Mouse (Mus musculus) intestine, postnatal 0 days (tissue): ENCODE measurements at regions not wholly inside any gene's neighbourhood (a gene's known extent, or its start where the extent isn't known, plus 50 kb on each side); places are given as distances from the start of the nearest gene placed in this dataset.

Source experiments
- ATAC-seq: fragments of 200-750 bp; cut with Nextera tagmentation; 2 replicates; pipeline ENCODE4 v1.8.0; 2017; ENCODE audit warnings: mild to moderate bottlenecking, moderate TSS enrichment, moderate library complexity
- H3K27ac ChIP-seq: fragments of 300-500 bp; sonication (generic); 2 replicates; pipeline ENCODE4 v1.5.1; 2014; ENCODE audit warnings: mild to moderate bottlenecking, low read depth, low read length, moderate library complexity
- H3K27me3 ChIP-seq: fragments of 300-500 bp; sonication (generic); replicated peaks from 2 replicates; pipeline ENCODE4 v1.6.1; 2014; ENCODE audit warnings: low read length, mixed read lengths; ENCODE audit not compliant: control insufficient read depth, insufficient read depth
- H3K36me3 ChIP-seq: fragments of 300-500 bp; sonication (generic); 2 replicates; pipeline ENCODE4 v1.6.1; 2014; ENCODE audit warnings: mild to moderate bottlenecking, moderate library complexity; ENCODE audit not compliant: control insufficient read depth, insufficient read depth
- H3K4me1 ChIP-seq: fragments of 300-500 bp; sonication (generic); replicated peaks from 2 replicates; pipeline ENCODE4 v1.6.1; 2014; ENCODE audit warnings: antibody characterized with exemption, low read length, mixed read lengths; ENCODE audit not compliant: control insufficient read depth, insufficient read depth
- H3K4me2 ChIP-seq: fragments of 300-500 bp; sonication (generic); replicated peaks from 2 replicates; pipeline ENCODE4 v1.6.1; 2014; ENCODE audit warnings: low read depth, mild to moderate bottlenecking, moderate library complexity
- H3K4me3 ChIP-seq: fragments of 300-500 bp; sonication (generic); 2 replicates; pipeline ENCODE4 v1.5.1; 2014; ENCODE audit warnings: low read depth, low read length
- H3K9ac ChIP-seq: fragments of 300-500 bp; sonication (generic); 2 replicates; pipeline ENCODE4 v1.6.1; 2014; ENCODE audit warnings: mild to moderate bottlenecking, low read depth, low read length
- H3K9me3 ChIP-seq: fragments of 300-500 bp; sonication (generic); 2 replicates; pipeline ENCODE4 v1.6.1; 2016; ENCODE audit warnings: mixed run types; ENCODE audit not compliant: control insufficient read depth
- CTCF ChIP-seq: sonication (generic); IDR thresholded peaks from 2 replicates; pipeline ENCODE4 v1.5.1; 2016; ENCODE audit warnings: low read depth, mild to moderate bottlenecking, control low read depth, antibody characterized with exemption, moderate library complexity
- WGBS: fragments of 180-500 bp; shearing (Covaris S2); extraction: QIAGEN DNeasy Blood & Tissue Kit; methylation state at CpG from one replicate; pipeline ENCODE4 v1.1.7; 2014; 5-methylcytosine and 5-hydroxymethylcytosine counted together

DNA sequence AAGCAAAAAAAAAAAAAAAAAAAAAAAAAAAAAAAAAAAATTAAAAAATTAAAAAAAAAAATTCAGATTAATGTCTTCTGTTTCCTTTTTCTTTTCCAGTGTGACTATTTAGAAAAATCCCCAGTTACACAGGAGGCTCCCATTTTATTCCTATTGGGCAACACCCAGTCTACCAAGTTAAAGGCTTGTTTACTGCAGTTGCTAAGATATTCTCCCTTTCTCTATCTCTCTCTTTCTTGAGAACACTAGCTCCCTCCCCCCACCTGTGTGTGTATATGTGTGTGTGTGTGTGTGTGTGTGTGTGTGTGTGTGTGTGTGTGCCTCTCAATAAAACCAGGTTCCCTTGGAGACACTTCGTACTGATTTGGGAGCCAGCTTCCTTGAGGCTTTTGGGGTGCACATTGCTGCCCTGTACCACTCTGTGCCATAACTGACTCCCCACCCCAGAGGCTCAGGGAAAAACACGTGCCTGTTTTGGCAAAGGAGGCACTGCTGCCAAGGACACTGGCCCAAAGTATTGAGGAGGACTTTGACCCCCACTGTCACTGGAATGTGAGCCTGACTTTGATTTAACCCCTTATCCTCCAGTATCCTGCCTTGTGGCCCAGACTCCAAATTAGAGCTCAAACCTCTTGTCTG, 50.3 kb downstream of the Anapc15-ps start:
- no peaks in the 10 kb centered on the region for H3K27me3 ChIP-seq
- H3K9me3 ChIP-seq: no peaks in the 10 kb centered on the region
- no peaks in the 10 kb centered on the region for H3K36me3 ChIP-seq
- no peak for TF ChIP-seq CTCF
- no peak overlapping the region; the same call in 1 of the 2 replicates for H3K4me2 ChIP-seq
- WGBS: 10% methylated on average over 2 of the region's 2 CpGs
- no peak overlapping the region for H3K9ac ChIP-seq
- ATAC-seq: peak; percentile 72
- no peak overlapping the region for H3K4me3 ChIP-seq
- H3K4me1 ChIP-seq: no peaks in the 10 kb centered on the region
- peak overlapping the region; percentile 4; the same call in 1 of the 2 replicates for H3K27ac ChIP-seq

DNA sequence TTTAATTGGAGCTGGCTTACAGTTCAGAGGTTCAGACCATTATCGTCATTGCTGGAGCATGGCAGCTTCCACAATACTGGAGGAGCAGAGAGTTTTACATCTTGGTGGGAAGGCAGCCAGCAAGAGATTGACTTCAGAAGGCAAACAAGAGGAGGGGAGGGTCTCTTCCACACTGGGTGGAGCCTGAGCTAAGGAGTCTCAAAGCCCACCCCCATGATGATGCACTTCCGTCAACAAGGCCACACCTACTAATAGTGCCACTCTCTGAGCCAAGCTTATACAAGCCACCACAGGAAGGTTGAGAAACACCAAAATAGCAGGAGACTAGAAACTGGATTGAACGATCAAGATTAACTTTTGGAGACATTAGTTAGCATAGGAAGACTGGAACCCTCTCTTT, 52.5 kb downstream of the Anapc15-ps start:
- no peaks in the 10 kb centered on the region for H3K4me1 ChIP-seq
- ATAC-seq: no peak
- H3K9me3 ChIP-seq: no peaks in the 10 kb centered on the region
- no peak for TF ChIP-seq CTCF
- no peak overlapping the region for H3K4me3 ChIP-seq
- H3K36me3 ChIP-seq: no peaks in the 10 kb centered on the region
- WGBS: 88% methylated on average over 3 of the region's 3 CpGs
- no peak overlapping the region for H3K4me2 ChIP-seq
- no peak overlapping the region for H3K9ac ChIP-seq
- no peaks in the 10 kb centered on the region for H3K27me3 ChIP-seq
- no peak overlapping the region for H3K27ac ChIP-seq

DNA sequence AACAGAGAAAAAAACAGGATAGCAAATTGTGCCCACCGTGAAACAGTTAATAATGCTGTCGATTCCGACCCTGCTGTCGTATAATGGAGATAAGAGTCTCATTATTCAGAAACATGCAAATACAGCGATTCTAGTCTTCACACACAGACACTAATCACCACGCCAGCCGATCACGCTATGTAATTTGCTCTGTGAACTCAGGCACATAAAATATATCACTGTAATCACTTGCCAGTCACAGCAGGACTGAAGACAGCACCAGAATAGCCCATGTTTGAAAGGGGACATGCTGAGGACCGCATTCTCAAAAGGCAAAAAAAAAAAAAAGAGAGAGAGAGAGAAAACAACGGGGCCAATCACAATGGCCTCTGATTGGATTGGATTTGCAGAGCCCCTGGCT, 53.6 kb downstream of the Anapc15-ps start:
- 0 out of 2 replicates have a peak overlapping the region, but pooled peaks have one; percentile 6 for H3K4me2 ChIP-seq
- no peaks in the 10 kb centered on the region for H3K36me3 ChIP-seq
- no peak overlapping the region for H3K4me3 ChIP-seq
- no peak for TF ChIP-seq CTCF
- no peaks in the 10 kb centered on the region for H3K4me1 ChIP-seq
- ATAC-seq: no peak
- 25% methylated on average over 10 of the region's 10 CpGs for WGBS
- no peak overlapping the region; the same call in 1 of the 2 replicates for H3K27ac ChIP-seq
- no peak overlapping the region for H3K9ac ChIP-seq
- H3K27me3 ChIP-seq: no peaks in the 10 kb centered on the region
- H3K9me3 ChIP-seq: no peaks in the 10 kb centered on the region

DNA sequence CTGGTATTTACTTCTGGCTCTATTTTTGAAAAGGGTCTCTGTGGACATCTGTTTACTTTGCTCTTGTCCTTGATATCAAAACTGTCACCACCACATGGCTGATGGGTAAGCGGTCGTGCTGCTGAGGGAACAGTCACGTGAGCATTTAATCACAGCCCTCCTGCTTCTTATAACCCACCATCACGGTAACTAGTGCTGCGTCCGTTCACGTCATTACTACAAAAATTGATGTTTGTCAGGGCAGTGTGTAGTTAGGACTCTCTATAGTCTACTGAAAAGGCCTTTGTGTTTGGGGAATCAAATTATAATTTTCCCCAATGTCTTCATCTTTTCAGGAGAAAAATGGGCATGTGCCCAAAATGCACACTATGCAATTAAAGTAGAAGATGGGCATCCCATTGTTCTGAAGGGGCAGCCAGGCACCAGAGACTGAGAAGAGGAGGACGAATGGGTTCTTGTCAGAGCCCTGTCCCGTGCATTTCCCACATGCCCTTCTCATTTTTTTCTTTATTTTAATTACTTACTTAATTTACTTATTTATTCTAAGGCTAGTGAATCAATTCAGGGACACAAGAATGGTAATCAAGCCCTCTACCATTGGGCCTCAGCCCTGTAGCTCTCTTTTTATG, 54.6 kb upstream of the Nudt4 start:
- Histone ChIP-seq H3K4me3 (no peak overlapping the region), H3K4me2 (no peak overlapping the region), H3K4me1 (no peaks in the 10 kb centered on the region), H3K27me3 (no peaks in the 10 kb centered on the region), H3K27ac (no peak overlapping the region), H3K36me3 (no peaks in the 10 kb centered on the region), H3K9ac (no peak overlapping the region), H3K9me3 (no peaks in the 10 kb centered on the region)
- no peak for ATAC-seq
- WGBS: 58% methylated on average over 9 of the region's 9 CpGs
- no peak for TF ChIP-seq CTCF

DNA sequence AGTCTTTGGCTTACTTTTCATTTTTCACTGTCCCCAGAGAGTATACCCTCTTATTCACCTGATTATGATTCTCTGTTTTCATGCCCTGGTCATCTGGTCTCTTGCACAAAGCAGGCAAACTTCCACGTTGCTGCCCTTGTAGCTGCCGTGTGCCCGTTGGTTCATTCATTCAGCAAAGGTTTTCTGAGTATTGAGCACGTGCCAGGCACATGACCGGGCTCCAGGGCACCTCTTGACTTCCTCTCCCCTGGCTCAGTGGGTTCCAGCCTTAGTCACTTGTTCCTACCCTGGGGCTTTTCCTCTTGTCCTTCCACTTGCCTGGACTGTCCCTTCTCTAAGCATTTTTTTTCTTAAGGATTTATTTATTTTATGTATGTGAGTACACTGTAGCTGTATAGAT, 52.9 kb upstream of the Nudt4 start:
- H3K9me3 ChIP-seq: no peaks in the 10 kb centered on the region
- no peak overlapping the region for H3K4me3 ChIP-seq
- H3K4me2 ChIP-seq: no peak overlapping the region
- TF ChIP-seq CTCF: no peak
- no peaks in the 10 kb centered on the region for H3K4me1 ChIP-seq
- H3K27ac ChIP-seq: no peak overlapping the region
- no peak for ATAC-seq
- H3K36me3 ChIP-seq: no peaks in the 10 kb centered on the region
- H3K27me3 ChIP-seq: no peaks in the 10 kb centered on the region
- H3K9ac ChIP-seq: no peak overlapping the region
- WGBS: 82% methylated on average over 5 of the region's 5 CpGs

DNA sequence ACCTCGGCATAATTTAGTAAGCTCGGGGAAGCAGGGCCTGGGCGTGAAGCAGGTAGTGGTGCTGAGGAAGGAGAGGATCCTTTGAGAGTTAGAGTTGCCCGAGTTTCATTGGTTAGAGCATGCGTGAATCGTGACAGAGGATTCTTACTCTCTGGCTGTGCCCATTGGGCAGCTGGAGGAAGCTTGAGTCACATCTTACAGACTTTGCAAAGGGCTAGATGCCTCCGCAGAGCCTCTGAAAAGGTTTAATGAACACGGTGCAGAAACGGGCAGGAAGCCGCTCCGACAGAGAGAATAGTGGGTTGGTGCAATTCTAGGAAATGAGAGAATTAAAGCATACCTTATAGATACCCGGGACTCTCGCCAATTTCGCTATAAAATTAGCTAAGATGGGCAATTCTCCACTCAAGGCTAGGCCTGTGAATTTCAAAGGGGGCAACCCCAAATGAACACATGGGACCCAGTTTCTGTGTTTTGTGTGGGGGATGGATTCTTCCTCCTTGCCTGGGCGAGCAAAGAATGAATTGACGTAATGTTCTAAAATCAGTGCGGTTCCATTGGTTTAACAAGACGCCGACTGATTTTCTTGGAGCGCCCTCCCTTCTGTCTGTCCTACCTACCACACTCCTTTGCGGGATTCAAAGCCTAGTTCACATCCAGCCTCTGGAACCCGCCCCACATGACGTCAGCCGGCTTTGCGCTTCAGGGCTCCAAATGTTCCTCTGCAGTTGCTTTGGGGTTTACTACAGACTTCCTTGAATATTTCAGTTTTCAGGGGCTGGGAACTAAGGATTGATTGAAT, 52.1 kb upstream of the Nudt4 start:
- ATAC-seq: no peak
- TF ChIP-seq CTCF: no peak
- Histone ChIP-seq H3K27me3 (no peaks in the 10 kb centered on the region), H3K36me3 (no peaks in the 10 kb centered on the region), H3K4me1 (no peaks in the 10 kb centered on the region), H3K27ac (no peak overlapping the region), H3K4me2 (no peak overlapping the region), H3K4me3 (no peak overlapping the region), H3K9ac (no peak overlapping the region), H3K9me3 (no peaks in the 10 kb centered on the region)
- 81% methylated on average over 25 of the region's 25 CpGs for WGBS
